Mouse (Mus musculus): ENCODE measurements at regions not wholly inside any gene's neighbourhood (a gene's known extent, or its start where the extent isn't known, plus 50 kb on each side); places are given as distances from the start of the nearest gene placed in this dataset.

DNA sequence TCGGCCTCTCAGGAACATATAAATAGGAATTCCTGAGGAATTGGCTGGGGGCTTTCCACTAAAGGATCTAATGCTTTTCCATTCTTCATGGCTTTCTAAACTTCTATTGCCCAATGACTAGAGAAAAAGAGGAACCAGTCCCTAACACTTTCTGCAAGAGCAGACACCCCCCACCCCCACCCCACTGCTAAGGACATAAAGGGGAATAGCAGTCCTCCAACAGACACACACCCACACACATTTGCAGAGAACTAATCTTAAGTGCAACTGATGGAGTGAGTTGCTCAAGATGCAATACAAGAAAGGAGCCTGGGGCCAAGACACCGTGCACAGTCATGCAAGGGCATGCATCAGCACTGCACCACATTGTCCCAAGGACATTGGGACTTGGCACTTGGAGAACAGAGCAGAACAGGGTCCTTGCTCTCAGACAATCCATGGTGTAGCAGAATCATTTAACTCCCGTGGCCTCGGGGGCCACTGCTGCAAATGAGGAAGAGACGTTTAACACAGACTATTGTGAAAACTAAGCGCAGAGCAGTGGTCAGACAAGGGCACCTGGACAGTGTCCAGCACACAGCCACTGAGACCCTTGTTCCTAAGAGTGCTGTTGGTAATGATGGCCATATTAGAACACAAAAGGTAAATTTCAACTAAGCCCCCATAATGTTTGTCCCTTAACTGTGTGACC lies 161.1 kb downstream of the Xpnpep1 start:
- no peak for DNase-seq

- DNase-seq, result no peak
Measured at GRCm38 (mm10) chr19:52866635-52867034, 173.4 kb downstream of the Xpnpep1 start.

DNA sequence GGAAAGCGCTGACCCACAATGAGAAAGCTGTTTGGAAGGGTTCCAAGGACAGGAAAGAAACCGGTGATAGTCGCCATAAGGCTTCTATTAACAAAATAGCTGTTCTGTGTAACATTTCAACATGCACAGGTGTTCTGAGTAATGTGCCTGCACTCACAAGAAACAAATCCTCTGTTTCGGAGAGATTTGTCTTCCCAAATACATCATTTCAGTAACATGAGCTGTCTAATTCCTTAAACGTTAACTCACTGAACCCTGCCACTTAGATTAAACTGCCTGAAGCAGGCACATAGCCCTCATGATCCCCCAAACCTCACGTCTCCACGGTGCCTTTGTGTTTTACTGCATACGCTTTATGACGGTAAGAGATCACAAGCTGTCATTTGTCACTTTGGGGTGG lies 178.4 kb downstream of the Xpnpep1 start:
- no peak for DNase-seq

DNA sequence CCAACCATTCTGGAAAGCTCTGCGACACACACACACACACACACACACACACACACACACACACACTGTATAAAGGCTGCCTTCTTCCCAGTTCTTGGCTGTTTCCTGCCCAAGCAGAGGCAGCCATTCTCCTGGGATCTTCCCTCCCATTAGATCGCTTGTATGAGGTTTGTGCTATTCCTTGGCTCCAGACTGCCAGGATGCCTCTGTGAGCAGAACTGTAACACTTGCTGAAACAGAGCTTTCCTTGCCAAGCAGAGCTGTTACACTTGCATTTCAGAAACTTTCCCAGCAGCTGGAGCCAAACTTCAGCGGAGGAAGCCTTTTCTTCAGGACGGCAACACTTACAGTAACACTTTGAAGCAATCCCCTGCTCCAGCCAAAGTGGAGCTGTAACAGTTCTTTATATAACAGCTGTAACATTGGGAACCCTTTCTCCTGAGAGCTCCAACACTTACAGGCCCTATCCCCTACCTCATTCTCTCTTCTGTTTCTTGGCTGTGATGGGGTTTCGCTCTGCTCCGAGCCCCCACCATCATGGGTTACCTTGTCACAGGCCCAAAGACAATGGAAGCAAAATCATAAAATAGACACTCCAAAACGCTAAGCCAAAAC lies 185.8 kb downstream of the Xpnpep1 start:
- peak; percentile 49 for DNase-seq

DNA sequence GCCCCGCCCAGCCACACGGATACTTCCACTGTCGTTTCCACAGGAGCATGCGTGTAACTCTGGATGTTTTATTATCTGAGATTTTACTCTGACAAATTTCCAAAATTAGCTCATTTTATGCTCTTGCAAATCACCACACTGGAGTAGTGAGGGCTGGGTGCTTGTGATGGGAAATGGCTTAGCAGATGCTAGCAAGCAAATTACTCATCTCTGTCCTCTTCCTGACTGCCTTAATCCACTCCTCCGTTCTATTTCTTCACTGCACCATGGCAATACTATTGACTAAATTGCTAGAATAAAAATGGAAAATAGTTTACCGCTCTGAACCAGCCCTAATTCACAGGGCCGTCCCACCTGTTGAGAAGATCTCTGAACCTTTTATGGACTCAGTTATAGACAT lies 223.8 kb downstream of the Xpnpep1 start:
- DNase-seq, result peak; percentile 11

DNA sequence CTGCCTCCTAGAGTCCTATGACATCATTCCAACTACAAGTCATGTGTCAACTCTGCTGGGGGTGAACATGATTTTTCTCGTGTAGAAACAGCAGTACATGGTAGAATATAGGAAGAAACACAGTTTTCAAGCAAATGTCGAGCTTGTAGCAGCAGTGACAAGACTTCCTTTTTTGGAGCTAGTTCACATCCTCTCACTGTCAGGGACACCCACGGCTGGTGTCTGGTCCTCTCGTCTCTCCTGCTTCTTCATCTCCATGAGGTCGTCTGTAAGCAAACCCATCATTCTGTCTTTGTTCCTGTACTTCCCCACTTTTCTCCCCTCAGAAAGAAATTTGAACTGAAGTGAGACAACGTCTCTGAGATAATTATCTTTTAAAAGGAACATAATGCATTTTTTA lies 228.0 kb downstream of the Xpnpep1 start:
- peak; percentile 44 for DNase-seq

GRCm38 (mm10) chr19:52788802-52789201 lies 251.2 kb downstream of the Xpnpep1 start:
- no peak for DNase-seq

DNA sequence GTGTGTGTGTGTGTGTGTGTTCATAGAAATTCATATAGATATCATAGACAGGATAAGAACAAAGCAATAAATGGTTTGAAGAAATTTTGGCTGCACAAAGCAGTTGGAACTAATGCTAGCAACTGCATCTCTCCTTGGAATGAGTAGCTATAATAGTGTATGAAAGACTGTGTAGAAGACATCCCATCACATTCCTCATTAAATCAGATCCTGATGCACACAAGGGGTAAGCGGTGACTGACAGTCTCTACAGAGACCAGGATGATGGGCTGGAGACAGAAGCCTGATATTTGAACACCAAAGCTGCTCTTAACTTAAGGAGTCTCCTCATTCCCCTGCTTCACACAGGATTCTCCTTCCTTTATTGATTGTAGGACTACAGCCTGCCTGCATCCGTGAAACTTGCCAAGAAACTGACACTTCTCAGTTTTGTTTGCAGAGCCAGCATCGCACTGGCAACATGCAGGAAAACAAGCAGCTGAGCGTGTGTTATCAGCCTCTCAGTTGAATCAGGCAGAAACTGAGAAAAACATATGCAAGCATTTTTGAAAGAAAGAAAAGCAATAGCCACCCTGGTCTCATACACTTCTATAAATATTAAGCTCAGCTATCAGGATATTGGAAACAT lies 271.1 kb downstream of the Xpnpep1 start:
- peak; percentile 12 for DNase-seq

GRCm38 (mm10) chr19:52768117-52768516 lies 271.9 kb downstream of the Xpnpep1 start:
- peak; percentile 39 for DNase-seq

GRCm38 (mm10) chr19:52738946-52739345 lies 301.1 kb downstream of the Xpnpep1 start:
- peak; percentile 24 for DNase-seq

GRCm38 (mm10) chr19:52721776-52722175 lies 318.2 kb downstream of the Xpnpep1 start:
- DNase-seq, result no peak

GRCm38 (mm10) chr19:52715359-52715758 lies 324.7 kb downstream of the Xpnpep1 start:
- DNase-seq, result no peak

DNA sequence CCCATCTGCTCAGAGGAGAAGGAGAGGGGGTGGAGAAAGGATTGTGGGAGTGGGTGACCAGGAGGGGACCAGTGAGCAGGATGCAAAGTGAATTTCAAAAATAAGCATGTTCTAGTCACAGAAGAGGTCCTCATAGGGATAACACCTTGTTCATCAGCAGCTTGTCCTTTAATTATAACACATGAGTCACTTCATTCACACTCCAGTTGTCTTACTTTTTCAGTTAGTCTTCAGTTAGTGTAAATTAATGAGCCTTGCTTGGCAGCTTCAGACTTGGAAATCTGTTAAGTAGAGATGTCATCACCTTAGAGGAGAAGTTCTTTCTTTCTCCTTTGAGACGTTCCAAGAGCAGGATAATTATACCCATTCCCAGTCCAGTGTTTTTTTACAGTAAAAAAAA lies 332.3 kb downstream of the Xpnpep1 start:
- no peak for DNase-seq

DNA sequence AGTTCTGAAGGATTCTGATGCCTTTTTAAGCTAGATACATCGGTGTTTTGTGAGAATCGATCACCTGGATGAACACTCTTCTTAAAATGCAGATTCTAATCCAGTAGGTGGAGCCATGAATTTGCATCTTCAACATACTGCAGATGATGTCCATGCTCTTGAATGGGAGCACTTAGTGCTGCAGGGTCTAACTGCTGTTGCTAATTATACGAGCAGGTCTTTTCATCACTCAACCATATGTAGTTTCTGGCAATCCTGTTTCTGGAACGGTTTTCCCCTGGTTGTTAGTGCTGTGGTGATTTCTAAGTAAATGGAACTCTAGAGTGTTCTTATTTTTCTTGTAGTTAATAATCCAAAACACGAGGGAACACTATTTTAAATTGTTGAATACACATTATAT lies 379.0 kb downstream of the Xpnpep1 start:
- no peak for DNase-seq

DNA sequence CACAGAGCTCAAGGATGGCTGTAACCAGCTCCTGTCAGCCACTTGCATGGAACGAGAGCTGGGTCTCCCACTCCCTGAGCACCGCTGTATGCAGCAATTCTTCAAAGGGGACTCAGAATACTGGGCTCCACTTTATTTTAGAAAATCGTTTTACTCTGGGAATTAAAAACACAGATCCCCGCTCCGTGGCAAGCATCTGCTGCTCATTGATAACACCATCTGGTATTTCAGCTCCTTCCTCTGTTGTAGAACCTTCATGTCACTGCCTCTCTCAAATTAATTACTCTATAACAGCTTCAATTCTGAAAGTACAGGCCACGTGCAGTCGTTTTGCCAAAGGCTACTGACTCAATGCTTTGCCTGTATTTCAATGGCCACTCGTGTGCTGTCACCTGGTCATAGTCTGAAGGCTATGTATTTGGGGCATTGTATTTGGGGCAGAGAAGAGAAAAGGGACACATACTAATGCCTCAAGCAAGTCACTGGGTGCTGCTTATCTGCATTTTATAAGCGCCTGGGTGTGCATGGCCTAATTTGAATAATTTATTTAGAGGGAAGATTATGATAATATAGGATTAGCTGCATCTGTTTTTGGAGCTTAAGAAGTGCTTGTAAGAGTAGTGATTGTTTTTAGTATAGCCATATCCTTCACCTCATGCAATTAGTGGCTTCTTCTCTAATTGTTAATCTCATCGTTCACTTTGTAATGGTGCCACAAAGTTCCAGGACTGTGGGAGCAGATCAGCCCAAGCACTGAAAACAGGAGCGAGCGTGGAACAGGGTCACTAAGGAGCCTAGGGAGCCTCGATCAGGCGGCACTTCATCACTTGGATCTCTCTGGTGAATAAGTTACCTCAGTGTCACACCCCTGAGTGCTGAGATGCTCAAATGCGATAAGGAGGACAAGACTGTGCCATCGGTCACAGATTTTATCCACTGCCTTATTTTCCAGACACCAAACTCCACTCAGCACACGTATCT lies 383.3 kb downstream of the Ins1 start:
- DNase-seq, result peak; percentile 11

DNA sequence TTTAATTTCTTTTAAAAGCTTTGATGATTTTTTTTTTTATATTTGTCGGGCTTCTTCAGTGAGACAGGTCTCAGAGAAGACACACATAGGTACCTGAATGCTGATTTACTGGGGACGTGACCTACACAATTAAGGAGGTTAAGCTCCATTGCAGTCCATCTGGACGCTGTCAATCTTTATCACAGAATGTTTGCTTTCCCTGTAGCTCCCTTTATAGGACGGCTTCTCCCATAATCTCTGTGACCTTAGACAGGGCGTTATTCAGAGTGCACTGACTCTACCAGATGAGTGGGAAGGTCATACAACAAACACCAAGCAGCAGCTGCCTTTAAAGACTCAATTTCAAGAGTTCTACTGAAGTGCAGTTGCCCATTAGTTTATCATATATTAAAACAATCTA lies 376.1 kb downstream of the Ins1 start:
- no peak for DNase-seq

DNA sequence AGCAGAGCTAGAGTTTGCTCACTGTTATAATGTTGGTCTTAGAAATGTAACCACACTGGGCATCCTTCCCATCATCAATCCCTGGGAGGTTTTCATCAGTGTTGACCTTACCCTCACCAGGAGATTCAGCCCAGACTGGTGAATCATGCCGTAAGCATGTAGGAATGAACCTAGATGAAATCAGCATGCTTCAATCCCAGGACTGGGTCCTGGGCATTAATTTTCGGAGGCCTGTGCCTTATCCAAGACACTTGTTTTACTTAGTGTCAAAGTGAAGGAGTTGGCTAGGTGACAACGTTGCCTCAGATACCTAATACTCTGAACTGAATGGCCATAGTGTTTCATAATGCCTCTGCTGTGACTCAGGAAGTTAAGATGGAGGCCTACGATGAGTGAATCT lies 368.4 kb downstream of the Ins1 start:
- no peak for DNase-seq

GRCm38 (mm10) chr19:52624310-52624709 lies 360.2 kb downstream of the Ins1 start:
- peak; percentile 18 for DNase-seq

DNA sequence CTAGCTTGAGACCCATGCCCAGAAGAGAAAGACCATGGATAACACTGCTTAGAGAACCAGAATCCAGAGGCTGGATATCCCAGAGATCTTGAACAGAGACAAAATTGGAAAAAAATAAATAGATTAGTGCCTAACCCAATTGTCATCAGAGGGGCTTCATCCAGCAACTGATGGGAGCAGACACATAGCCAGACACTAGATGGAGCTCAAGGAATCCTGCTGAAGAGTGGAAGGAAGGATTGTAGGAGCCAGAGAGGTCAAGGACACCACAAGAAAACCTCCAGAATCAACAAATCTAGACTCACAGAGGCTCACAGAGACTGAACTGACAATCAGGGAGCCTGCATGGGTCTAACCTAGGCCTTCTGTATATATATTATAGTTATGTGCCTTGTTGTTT lies 359.4 kb downstream of the Ins1 start:
- no peak for DNase-seq

DNA sequence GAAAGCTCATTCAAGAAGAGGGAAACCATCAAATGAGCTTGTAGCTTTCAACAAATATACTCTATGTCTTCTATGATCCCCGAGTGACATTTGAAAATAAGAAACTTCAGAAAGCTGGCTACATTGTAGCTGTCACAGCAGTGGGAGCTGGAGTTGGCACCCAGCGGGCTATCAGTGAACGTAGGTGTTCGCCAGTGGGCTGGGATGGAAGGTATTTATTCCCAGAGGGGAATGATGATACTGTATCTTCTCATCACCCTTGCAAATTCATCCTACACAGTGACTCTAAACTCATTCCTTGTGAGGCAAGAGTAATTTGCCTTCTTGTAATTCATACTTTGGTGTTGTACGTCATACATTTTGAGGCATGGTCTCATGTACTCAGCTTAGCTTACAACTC lies 349.3 kb downstream of the Ins1 start:
- peak; percentile 3 for DNase-seq

GRCm38 (mm10) chr19:52606859-52607258 lies 342.8 kb downstream of the Ins1 start:
- no peak for DNase-seq

- no peak for DNase-seq
Measured at GRCm38 (mm10) chr19:52600410-52600809, 336.3 kb downstream of the Ins1 start.

- DNase-seq, result no peak
Measured at GRCm38 (mm10) chr19:52565401-52565800, 301.3 kb downstream of the Ins1 start.

Data from right cerebral cortex, adult 18-20 months (tissue).